Mouse (Mus musculus) C2C12 (cell line): Measurements from ENCODE around the gene Rad51b. TPM values are rescaled to one million over a fixed set of nuclear protein-coding genes. Genes with fewer than 3 reads are reported as not detected.

Source experiments
- H3K27me3 ChIP-seq: one replicate; pipeline ENCODE4 v1.6.1; 2011; ENCODE audit not compliant: control insufficient read depth, insufficient read depth, insufficient read length
- H3K36me3 ChIP-seq: one replicate; pipeline ENCODE4 v1.6.1; 2011; ENCODE audit not compliant: control insufficient read depth, insufficient read depth
- H3K4me3 ChIP-seq: one replicate; pipeline ENCODE4 v1.5.1; 2011; ENCODE audit warnings: mild to moderate bottlenecking, control low read depth; ENCODE audit not compliant: poor library complexity, insufficient read depth, severe bottlenecking
- H3K79me2 ChIP-seq: one replicate; pipeline ENCODE4 v1.6.1; 2011; ENCODE audit not compliant: control insufficient read depth, insufficient read depth
- H3K79me3 ChIP-seq: one replicate; pipeline ENCODE4 v1.6.1; 2011; ENCODE audit warnings: low read depth, control low read depth
- H3ac ChIP-seq: one replicate; pipeline ENCODE3; 2011; ENCODE audit warnings: low read depth; ENCODE audit not compliant: control insufficient read depth, insufficient read length
- CEBPB ChIP-seq: IDR thresholded peaks from one replicate; pipeline ENCODE4 v1.6.1; 2011; ENCODE audit warnings: low read depth, mild to moderate bottlenecking, control low read depth, moderate library complexity
- CTCF ChIP-seq: IDR thresholded peaks from one replicate; pipeline ENCODE4 v1.5.1; 2011; ENCODE audit not compliant: control insufficient read depth, insufficient read depth, insufficient read length
- FOSL1 ChIP-seq: IDR thresholded peaks from one replicate; pipeline ENCODE4 v1.8.0; 2011; ENCODE audit warnings: mild to moderate bottlenecking, low read length; ENCODE audit not compliant: poor library complexity, insufficient read depth, severe bottlenecking
- MAX ChIP-seq: IDR thresholded peaks from one replicate; pipeline ENCODE4 v1.6.1; 2011; ENCODE audit warnings: mild to moderate bottlenecking, control low read depth
- MYOD1 ChIP-seq: IDR thresholded peaks from one replicate; pipeline ENCODE4 v1.6.1; 2011; ENCODE audit warnings: low read depth; ENCODE audit not compliant: control insufficient read depth, insufficient read length
- MYOG ChIP-seq: IDR thresholded peaks from one replicate; pipeline ENCODE4 v1.6.1; 2011; ENCODE audit not compliant: control insufficient read depth, insufficient read length; ENCODE audit errors: extremely low read depth
- USF1 ChIP-seq: IDR thresholded peaks from one replicate; pipeline ENCODE4 v1.6.1; 2011; ENCODE audit warnings: low read depth, mild to moderate bottlenecking, control low read depth, moderate library complexity
- polyA plus RNA-seq: library from polyadenylated mRNA; unstranded; fragments of >200 nt; fragmentation: generic; extraction: Trizol; gene quantifications from one replicate; pipeline ENCODE4 v1.2.1, GENCODE M21; 2012; ENCODE audit warnings: missing spikeins

Rad51b gene
- polyA plus RNA-seq, 1 experiment: 1.3 TPM

DNA sequence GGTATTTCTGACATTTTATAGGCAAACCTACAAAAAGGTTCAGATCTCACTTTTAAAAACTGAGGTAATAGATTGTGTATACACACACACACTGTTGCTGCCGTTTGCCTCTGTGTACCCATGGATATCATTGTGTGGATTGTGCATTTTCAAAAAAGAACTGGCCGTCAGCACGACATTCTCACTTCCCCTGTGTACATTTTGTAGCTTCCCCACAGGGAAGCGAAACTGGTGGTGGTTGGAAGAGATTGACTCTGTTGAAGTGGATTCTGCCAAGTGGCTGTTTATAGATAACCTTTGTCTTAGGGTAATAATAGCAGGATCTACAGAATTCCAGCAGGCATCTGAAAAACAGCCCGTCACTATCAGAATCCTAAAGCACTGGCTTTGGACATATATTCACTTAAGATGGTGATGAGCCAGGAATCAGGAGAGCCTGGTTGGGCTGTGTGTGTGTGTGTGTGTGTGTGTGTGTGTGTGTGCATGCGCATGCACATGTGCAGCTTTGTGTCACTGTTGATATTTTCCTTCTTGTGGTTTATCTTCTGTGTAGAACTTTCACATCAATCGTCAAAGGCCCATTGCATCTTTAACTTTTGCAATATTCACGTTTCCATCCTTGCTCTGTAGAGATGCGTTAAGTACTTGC lies 336.5 kb downstream of the Rad51b start:
- no peak for TF ChIP-seq MYOD1
- no peak for TF ChIP-seq MAX
- TF ChIP-seq USF1: no peak
- no peak for TF ChIP-seq CEBPB
- no peak for TF ChIP-seq MYOG
- TF ChIP-seq CTCF: no peak
- no peak for TF ChIP-seq FOSL1
- no peaks in the 10 kb centered on the region for H3K79me2 ChIP-seq
- H3ac ChIP-seq: no peak overlapping the region
- no peaks in the 10 kb centered on the region for H3K36me3 ChIP-seq
- H3K79me3 ChIP-seq: no peaks in the 10 kb centered on the region
- no peak overlapping the region for H3K4me3 ChIP-seq
- H3K27me3 ChIP-seq: no peaks in the 10 kb centered on the region

DNA sequence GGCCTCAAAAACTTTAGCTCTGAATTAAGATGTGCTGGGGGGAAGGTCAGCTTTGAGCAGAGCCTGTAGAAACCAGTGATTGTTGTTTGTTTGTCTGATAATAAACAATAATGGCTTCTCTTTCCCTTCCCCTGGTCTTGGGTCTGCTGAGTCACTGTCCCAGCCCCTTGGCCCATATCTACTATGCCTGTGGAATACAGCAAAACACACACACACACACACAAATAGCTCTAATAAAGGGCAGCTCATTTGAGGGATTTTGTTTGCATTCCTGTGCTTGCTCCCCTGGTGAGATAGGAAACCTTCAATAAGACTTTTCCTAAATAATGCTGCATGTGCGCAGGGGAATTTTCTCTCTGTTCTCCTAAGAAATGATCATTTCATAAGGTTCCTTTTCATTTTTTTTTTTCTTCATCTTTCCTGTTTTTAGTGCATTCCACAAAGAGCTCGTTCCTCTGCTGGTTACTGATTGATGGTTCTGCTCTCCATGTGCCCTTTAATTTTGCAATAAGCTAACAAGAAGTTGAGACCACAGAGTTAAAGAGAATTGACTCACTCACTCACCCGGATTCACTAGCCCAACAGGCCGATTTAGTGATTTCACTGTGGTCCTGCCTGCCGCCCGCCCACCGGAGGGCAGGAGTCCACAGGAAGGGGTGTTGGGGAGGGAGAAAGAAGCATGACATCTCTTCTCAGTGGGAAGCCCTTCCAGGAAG lies 344.6 kb downstream of the Rad51b start:
- H3K4me3 ChIP-seq: no peak overlapping the region
- no peaks in the 10 kb centered on the region for H3K36me3 ChIP-seq
- H3K79me3 ChIP-seq: no peaks in the 10 kb centered on the region
- no peaks in the 10 kb centered on the region for H3K27me3 ChIP-seq
- no peak overlapping the region for H3ac ChIP-seq
- no peak for TF ChIP-seq MYOD1
- no peak for TF ChIP-seq MYOG
- TF ChIP-seq FOSL1: no peak
- TF ChIP-seq CTCF: no peak
- TF ChIP-seq CEBPB: no peak
- TF ChIP-seq USF1: no peak
- TF ChIP-seq MAX: no peak
- H3K79me2 ChIP-seq: no peaks in the 10 kb centered on the region

DNA sequence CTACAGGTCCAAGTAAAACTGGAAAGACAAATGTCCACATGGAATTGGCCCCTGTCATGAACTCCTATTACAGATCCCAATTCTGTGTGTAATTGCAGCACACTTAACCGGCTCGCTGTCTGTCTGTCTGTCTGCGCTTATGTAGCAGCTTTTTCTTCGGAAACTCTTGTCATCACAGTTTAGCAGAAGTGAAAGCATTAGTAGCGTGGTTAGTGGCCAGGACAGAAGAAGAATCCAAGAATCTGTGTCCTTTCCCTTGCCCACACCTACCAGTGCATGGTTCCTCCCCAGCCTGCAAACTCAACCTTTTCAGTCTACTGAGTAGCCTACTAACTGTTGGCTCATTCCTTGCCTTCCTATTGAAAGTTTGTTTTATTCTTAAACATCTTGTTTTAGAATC lies 345.6 kb downstream of the Rad51b start:
- H3K27me3 ChIP-seq: no peaks in the 10 kb centered on the region
- TF ChIP-seq MYOD1: no peak
- no peak for TF ChIP-seq FOSL1
- no peak for TF ChIP-seq CTCF
- TF ChIP-seq MYOG: no peak
- TF ChIP-seq CEBPB: no peak
- TF ChIP-seq USF1: no peak
- no peak for TF ChIP-seq MAX
- H3K36me3 ChIP-seq: no peaks in the 10 kb centered on the region

DNA sequence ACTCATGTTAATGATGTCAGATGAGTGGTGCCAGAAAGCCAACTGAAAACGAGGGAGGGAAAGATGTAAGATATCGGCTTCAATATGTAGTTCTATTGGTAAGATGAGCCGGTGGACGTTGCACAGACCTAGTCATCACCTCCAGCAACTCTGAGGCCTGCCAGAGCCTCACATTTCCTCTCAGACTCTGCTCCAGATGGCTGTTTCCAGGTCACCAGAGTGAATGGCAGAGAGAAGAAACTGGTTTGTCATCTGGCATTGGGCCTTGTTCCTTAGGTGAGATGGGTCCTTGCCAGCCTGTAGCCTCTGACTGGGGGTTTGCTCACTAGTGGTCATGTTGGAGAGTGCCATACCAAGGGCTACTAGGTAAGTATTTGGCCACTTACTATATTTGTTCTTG lies 348.6 kb downstream of the Rad51b start:
- Histone ChIP-seq H3K27me3 (no peaks in the 10 kb centered on the region), H3ac (no peak overlapping the region), H3K79me2 (no peaks in the 10 kb centered on the region), H3K4me3 (no peak overlapping the region), H3K36me3 (no peaks in the 10 kb centered on the region), H3K79me3 (no peaks in the 10 kb centered on the region)
- TF ChIP-seq MYOG: no peak
- no peak for TF ChIP-seq MAX
- no peak for TF ChIP-seq CEBPB
- TF ChIP-seq CTCF: no peak

More for the DNA sequence above, 345.6 kb downstream of the Rad51b start:
- no peak overlapping the region for H3ac ChIP-seq
- H3K79me3 ChIP-seq: no peaks in the 10 kb centered on the region
- no peak overlapping the region for H3K4me3 ChIP-seq
- no peaks in the 10 kb centered on the region for H3K79me2 ChIP-seq

DNA sequence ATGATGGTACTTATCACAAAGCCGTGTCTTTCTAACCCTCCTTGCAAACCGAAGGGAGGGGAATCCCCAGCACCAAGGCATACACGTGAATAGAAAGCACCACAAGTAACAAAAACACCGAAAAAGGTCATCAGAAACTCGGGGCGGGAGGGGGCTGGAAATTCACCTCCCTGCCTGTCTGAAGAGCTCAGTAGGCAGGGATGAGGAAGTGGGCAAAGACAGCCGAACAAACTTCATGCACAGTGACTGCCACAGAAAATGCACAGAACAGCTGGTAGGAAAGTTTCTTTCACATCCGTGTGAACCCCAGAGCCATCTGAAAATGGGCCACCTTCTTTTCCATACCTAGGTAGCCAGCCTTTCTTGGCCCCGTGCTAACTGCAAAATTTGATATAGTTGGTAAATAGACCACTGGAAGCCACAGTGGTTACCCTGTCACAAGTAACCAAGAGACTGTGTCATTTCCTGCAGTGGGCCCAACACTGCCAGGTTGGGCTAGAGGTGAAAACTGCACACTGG lies 349.6 kb downstream of the Rad51b start:
- TF ChIP-seq USF1 (no peak), CEBPB (no peak), MYOD1 (no peak), CTCF (no peak), FOSL1 (no peak), MYOG (no peak), MAX (no peak)
- Histone ChIP-seq H3K36me3 (no peaks in the 10 kb centered on the region), H3ac (no peak overlapping the region)

DNA sequence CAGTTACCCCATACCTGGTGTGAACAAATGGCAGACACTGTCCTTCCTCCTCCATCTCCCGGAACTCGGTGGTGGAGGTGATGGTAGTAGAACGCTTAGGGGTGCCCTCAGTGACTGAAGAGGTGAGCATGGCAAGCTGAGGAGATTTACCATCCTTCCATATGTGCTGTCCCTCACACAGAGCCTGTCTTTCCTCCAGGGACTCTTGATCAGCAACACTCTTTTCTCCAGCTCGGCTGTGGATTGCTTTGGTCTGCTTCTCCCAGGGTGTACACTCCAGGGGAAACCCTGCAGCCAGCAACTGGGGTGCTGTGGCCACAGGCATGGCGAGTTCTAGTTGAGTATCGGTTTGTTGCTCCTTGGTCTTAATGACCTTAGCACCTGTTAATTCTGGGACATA lies 350.3 kb downstream of the Rad51b start:
- Histone ChIP-seq H3K4me3 (no peak overlapping the region), H3ac (no peak overlapping the region), H3K36me3 (no peaks in the 10 kb centered on the region), H3K79me3 (no peaks in the 10 kb centered on the region), H3K27me3 (no peaks in the 10 kb centered on the region), H3K79me2 (no peaks in the 10 kb centered on the region)
- TF ChIP-seq CTCF (no peak), MYOG (no peak), MAX (no peak), USF1 (no peak), FOSL1 (no peak), MYOD1 (no peak), CEBPB (no peak)

More for the DNA sequence above, 349.6 kb downstream of the Rad51b start:
- H3K79me2 ChIP-seq: no peaks in the 10 kb centered on the region
- H3K4me3 ChIP-seq: no peak overlapping the region
- no peaks in the 10 kb centered on the region for H3K79me3 ChIP-seq
- H3K27me3 ChIP-seq: no peaks in the 10 kb centered on the region
